Mouse (Mus musculus): ENCODE data around the gene Stoml1.

Stoml1 gene

DNA sequence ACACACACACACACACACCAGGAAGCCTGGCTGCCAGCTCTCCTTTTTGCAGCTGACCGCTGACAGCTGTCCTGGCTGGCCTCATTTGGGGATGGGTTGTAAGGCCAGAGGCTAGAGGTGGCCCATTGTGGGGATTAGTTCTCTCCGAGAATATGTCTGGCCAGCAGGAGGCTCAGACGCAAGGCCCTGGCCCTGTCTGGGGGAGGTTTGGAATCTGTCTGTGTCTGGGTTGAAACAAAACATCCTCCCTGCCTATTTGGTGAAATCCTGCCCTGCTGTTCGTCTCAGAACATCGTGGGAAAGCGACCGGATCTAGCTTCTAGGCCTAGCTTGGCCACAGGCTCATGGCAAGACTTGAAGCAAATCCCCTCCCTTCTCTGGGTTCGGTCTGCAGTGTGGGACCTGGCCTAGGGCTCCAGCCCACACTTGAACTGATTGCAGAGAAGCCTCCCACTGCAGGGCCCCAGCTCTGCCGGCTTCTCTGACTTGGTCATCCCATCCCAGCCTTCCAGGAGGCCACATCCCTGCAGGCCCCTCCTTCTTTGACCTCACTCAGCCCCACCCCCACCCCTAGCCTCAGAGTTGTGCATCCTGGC, 42.9 kb downstream of the Stoml1 start:
- in situ Hi-C loops (cut with MboI; ENCODE audit: low sequenced_read_pairs) = no loop called here

DNA sequence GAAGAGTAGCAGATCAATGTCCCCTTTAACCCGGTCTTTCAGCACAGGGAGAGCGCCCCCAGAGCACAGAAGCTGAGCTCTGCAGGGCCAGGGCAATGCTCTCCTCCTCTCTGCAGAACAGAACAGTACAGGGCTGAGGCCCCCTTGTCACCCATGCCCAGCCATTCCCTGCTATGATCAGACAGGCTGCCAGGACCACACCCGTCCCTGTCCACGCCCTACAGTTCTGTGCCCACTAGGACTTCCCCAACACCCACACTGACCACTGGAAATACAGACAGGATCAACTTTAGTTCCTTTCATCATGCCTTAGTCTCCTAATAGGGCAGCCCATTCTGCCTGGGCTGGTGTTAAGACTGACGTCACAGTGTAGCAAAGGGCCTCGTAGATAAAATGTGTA, 44.1 kb downstream of the Stoml1 start:
- in situ Hi-C loops (cut with MboI; ENCODE audit: low sequenced_read_pairs) = no loop called here

DNA sequence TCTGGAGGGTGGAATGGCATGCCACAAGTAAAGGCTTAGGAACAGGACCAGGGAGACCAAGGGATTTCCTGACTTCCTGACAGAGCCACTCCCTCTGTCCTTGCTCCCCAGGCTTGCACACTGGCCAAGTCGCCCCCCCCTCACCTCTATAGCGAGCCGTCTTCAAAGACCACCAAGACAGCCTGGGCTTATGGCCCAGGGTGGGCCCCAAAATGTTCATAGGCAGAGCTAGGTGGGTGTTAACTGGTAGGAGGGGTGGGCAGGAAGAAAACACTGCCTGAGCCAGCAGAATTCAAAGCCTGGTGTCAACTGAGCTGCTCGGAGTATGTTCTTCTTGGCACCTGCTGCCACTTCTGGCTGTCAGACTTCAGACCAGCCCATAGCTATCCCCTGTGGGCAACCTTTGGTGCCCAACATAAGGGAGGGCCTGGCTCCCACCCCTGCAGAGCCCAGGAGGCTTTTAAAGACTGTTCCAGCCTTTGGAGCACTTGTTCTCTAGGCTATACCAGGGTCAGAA, 45.1 kb downstream of the Stoml1 start:
- in situ Hi-C loops (cut with MboI; ENCODE audit: low sequenced_read_pairs) = no loop called here

DNA sequence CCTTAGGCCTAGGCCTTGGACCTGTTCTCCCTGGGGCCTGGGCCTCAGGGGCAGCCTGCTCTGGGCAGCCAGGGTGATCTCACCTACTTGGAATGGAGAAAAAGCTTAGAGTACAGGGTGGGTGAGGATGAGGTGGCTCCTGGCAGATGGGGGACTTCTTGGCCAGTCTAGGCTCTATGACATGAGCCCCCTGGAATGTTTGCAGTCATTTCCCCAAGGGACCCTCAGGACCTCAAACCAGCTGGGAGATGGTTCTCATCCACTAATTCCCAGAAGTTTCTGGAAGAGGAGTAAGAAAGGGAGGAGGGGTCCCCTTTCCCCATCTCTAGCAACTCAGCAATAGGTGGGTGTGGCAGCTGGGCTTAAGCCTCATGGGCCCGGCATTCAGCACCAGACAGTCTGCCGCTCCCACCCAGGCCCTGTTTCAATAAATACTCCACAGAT, 46.4 kb downstream of the Stoml1 start:
- in situ Hi-C loops (cut with MboI; ENCODE audit: low sequenced_read_pairs) = no loop called here

DNA sequence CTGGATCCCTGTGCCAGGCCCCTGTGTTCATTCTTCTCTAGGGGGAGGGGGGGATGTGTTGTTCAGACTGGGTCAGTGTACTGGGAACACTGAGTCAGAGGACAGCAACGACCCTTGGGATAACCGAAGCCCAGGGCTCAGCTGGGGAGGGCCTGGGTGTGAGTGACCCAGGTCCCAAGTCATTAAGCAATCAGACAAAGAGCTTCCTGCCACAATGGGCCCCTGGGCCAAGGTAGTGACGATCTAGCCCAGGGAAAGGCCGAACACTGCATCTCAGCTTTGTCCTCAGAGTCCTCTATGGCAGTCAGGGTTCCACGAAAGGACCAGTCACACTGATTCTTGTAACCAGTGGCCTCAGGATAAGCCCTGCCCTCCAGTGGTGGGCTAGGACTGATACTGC, 50.2 kb downstream of the Stoml1 start:
- in situ Hi-C loops (cut with MboI; ENCODE audit: low sequenced_read_pairs) = no loop called here

DNA sequence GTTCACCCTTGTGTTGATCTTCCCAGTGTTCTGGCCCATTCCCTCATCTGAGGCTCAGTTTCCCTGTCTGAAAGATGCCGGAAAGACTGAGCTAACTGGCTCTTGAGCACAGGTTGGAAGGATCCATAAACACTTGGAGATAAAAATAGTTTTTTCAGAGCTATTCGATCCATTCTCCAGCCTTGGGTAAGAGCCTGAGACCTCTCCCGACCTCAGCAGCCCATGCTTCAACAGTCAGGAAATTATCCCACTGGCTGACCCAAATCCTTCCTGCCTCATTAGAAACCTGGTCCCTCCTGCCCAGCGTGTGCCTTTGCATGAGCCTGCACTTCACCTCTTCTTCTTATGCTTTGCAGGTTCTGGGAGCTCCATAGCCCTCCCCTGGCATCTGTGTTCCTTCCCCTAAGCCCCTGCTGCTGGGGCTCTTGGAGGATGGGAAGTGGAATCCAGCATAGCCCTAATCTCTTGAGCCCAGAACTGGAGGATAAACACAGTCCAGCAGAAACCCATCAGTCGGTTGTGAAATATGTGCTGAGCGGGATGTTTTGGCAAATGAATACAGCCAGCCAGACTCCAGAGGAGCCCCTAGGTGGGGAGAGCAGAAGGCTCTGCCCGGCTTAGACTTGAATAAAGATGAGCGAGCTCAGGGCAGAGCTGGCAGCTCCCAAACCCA, 50.8 kb downstream of the Stoml1 start:
- in situ Hi-C loops (cut with MboI; ENCODE audit: low sequenced_read_pairs) = no loop called here

DNA sequence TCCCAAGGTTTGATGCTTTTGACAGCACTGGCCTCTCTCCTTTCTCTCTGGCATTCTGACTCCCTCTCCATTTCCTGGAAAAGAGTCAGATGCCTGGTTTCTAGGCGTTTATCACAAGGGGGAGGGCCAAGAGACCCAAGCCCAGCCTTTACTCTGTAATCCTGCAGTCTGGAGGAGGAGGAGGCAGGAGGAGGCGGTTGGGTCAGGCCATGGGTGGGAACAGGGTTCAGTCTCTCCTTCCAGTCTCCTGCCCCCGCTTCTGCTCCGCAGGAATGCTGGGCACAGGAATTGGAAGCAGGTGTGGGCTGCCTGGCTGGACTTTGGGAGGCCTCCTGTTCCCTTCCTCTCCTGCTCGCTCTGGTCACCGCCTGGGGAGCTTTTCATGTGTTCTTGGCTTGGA, 52.7 kb downstream of the Stoml1 start:
- in situ Hi-C loops (cut with MboI; ENCODE audit: low sequenced_read_pairs) = no loop called here

DNA sequence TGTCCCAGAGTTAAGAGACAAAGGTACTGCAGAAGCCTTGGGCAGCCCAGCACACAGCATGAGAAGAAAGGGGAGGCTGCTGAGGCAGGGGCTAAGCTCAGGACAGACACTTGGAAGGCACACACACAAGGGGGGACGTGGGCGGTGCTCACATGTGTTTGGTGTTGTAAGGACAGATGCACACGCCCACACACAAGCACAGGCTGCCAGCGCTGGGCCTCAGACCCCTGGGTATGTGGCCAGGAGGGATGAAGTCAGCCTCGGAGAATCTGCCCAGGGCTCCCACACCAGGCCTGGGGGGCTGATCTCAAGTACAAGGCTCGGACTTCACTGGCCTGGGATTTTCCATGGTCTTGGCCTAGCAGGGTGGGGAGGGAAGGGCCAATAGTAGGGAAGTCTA, 55.4 kb downstream of the Stoml1 start:
- in situ Hi-C loops (cut with MboI; ENCODE audit: low sequenced_read_pairs) = no loop called here

DNA sequence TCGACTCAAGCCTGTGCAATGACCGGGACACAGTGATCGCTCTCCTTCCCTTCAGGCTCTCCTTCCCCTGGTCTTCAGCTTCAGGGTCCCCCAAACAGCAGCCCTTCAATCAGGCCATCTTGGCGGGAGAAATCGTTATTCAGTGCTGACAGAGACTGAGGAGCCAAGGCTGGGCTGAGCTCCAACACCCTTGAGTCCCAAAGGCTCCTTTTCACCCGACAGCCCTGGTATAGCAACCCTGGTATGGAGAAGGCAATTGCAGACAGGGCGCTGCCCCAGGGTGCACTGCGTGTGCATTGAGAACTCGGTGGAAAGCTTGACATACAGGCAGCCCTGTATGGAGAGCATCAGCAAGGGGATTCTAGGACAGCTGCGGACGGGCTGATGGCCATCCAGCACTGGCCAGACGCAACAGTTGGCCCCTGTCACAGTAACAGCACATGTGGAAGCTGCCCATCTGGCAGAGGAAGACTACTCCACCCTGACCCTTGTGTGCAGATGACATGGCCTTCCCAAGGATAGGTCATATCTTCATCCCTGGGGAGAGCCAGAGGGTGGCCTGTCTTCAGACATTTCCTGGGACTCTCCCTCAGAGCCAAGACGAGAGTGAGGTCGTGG, 57.2 kb downstream of the Stoml1 start:
- in situ Hi-C loops (cut with MboI; ENCODE audit: low sequenced_read_pairs) = no loop called here

DNA sequence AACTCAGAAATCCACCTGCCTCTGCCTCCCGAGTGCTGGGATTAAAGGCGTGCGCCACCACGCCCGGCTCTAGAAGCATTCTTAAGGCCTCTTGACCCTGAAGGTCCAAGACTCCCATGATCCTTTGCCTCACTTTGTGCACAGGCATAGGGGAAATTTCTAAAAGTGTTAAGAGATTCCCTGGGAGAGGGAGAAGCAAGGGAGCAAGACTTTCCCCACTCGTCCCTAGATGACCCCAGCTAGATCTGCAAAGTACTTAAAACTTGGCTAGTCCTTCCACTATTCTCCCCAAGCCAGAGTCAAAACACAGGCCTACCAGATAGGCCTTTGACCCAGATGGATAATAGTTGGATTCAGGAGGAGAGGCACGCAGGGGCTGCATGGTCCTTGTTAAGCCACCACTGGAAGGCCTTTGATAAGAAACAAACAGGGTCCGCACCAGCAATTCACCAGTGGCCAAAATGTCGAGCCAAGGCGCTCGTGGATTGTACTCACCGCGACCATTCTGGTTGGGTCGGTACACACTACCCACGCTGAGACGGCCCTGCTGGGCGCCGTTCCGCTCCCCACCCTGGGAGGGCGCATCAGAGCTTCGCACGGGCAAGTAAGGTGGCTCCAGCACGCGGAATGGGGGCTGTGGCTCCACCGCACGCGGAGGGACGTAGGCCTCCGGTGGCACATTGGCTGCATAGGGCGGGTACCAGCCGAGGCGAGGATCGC, 58.4 kb downstream of the Stoml1 start:
- in situ Hi-C loops (cut with MboI; ENCODE audit: low sequenced_read_pairs) = no loop called here

Measured in CH12F3 (cell line).